Mouse (Mus musculus) heart, embryonic 16.5 days (tissue): ENCODE measurements around the gene Scrn2. TPM values are rescaled to one million over a fixed set of nuclear protein-coding genes. Genes with fewer than 3 reads are reported as not detected.

ENCODE experiments used
- ATAC-seq: fragments of 200-750 bp; cut with Nextera tagmentation; replicated peaks from 2 replicates; pipeline ENCODE4 v1.8.0; 2017; ENCODE audit warnings: moderate number of reproducible peaks; ENCODE audit not compliant: insufficient read depth, low FRiP score; ENCODE audit errors: extremely low read depth
- H3K27ac ChIP-seq: fragments of 300-500 bp; sonication (generic); 2 replicates; pipeline ENCODE4 v1.5.1; 2014; ENCODE audit warnings: mild to moderate bottlenecking, low read length, control low read depth, moderate library complexity
- H3K27me3 ChIP-seq: fragments of 300-500 bp; sonication (generic); 2 replicates; pipeline ENCODE4 v1.6.1; 2014; ENCODE audit warnings: low read length, mixed read lengths; ENCODE audit not compliant: control insufficient read depth, insufficient read depth
- H3K36me3 ChIP-seq: fragments of 300-500 bp; sonication (generic); 2 replicates; pipeline ENCODE4 v1.6.1; 2014; ENCODE audit not compliant: control insufficient read depth, insufficient read depth
- H3K4me1 ChIP-seq: fragments of 300-500 bp; sonication (generic); 2 replicates; pipeline ENCODE4 v1.6.1; 2014; ENCODE audit warnings: low read length, mixed read lengths; ENCODE audit not compliant: control insufficient read depth, insufficient read depth
- H3K4me2 ChIP-seq: fragments of 300-500 bp; sonication (generic); 2 replicates; pipeline ENCODE4 v1.6.1; 2014; ENCODE audit warnings: low read depth, mild to moderate bottlenecking, control low read depth, low read length
- H3K4me3 ChIP-seq: fragments of 300-500 bp; sonication (generic); 2 replicates; pipeline ENCODE4 v1.5.1; 2014; ENCODE audit warnings: mild to moderate bottlenecking, control low read depth, low read length
- H3K9ac ChIP-seq: fragments of 300-500 bp; sonication (generic); 2 replicates; pipeline ENCODE4 v1.6.1; 2014; ENCODE audit warnings: low read length, control low read depth
- H3K9me3 ChIP-seq: fragments of 300-500 bp; sonication (generic); replicated peaks from 2 replicates; pipeline ENCODE4 v1.6.1; 2016; ENCODE audit warnings: low read length; ENCODE audit not compliant: control insufficient read depth
- WGBS: fragments of 180-500 bp; shearing (Covaris S2); extraction: QIAGEN DNeasy Blood & Tissue Kit; methylation state at CpG from one replicate; pipeline ENCODE4 v1.1.7; 2014; 5-methylcytosine and 5-hydroxymethylcytosine counted together
- polyA plus RNA-seq: library from polyadenylated mRNA; unstranded; fragments of >200 nt; fragmentation: Nextera tagmentation; extraction: Ambion mirVana; gene quantifications from 2 replicates; pipeline ENCODE4 v1.2.1, GENCODE M21; 2015

The Scrn2 gene
- polyA plus RNA-seq, 1 experiment from 2014 or later, result 20.4 TPM

- H3K36me3 ChIP-seq, result no peaks in the 10 kb centered on the region
- H3K4me2 ChIP-seq, result no peak overlapping the region
- H3K4me1 ChIP-seq, result peaks cover 4% of the 10 kb centered on the region; the same call in 1 of the 2 replicates
- no peaks in the 10 kb centered on the region for H3K9me3 ChIP-seq
- no peak overlapping the region for H3K4me3 ChIP-seq
- no peak overlapping the region for H3K9ac ChIP-seq
- 33% methylated on average over 8 of the region's 8 CpGs for WGBS
- no peak overlapping the region for H3K27ac ChIP-seq
- no peak; the same call in 1 of the 2 replicates for ATAC-seq
- peaks cover 34% of the 10 kb centered on the region for H3K27me3 ChIP-seq
Measured at GRCm38 (mm10) chr11:96992722-96993311, 36.9 kb upstream of the Scrn2 start.

GRCm38 (mm10) chr11:96995031-96995430, 34.7 kb upstream of the Scrn2 start:
- Histone ChIP-seq H3K27me3 (peaks cover 39% of the 10 kb centered on the region), H3K9ac (no peak overlapping the region), H3K4me2 (no peak overlapping the region), H3K4me1 (peaks cover 3% of the 10 kb centered on the region; the same call in 1 of the 2 replicates), H3K4me3 (no peak overlapping the region), H3K36me3 (no peaks in the 10 kb centered on the region), H3K27ac (no peak overlapping the region), H3K9me3 (no peaks in the 10 kb centered on the region)
- no peak for ATAC-seq
- 34% methylated on average over 5 of the region's 5 CpGs for WGBS

DNA sequence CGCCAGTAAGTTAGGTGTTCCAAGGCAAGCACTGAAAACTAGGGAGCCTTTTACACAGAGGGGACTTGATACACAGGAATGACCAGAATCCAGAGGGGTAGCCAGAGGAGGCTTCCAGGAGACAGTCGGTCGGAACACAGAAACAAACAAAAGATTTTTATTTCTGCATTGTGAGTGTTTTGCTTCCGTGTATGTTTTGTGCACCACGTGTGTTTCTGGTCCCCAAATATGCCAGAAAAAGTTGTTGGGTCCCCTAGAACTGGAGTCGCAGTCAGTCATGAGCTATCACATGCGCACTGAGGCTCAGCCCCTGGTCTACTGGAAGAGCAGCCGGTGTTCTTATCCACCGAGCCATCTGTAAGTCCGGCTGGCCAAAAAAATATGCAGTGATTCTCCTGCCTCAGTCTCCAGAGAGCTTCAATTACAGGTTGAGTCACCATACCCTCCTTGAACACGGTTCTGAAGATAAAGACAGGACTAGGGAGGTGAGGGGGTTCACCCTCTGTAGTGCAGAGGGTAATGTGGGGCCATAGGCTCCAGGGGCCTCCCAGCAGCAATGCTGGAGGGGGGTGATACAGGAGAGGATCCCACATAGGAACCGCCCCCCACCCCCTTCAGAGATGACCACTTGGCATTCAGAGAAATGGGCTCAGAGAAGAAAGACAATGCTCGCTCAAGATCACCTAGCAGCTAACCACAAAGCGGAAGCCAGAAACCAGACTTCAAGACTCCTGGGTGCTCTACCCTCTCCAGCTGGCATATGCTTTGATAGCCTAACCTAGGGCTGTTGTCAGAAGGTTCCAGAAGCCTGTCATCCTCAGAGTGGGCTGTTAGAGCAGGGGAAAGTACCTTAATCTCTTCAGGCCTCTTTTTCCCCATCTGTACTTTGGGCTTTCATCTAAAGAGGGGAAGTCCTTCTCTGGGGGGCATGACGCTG, 33.6 kb upstream of the Scrn2 start:
- Histone ChIP-seq H3K4me3 (no peak overlapping the region), H3K4me2 (no peak overlapping the region), H3K9me3 (no peaks in the 10 kb centered on the region), H3K27me3 (peaks cover 38% of the 10 kb centered on the region), H3K4me1 (peaks cover 3% of the 10 kb centered on the region; the same call in 1 of the 2 replicates), H3K36me3 (no peaks in the 10 kb centered on the region), H3K9ac (no peak overlapping the region), H3K27ac (no peak overlapping the region)
- ATAC-seq, result 0 out of 2 replicates have a peak, but pooled peaks have one; percentile 15
- whole genome bisulfite sequencing, result 65% methylated on average over 15 of the region's 15 CpGs

DNA sequence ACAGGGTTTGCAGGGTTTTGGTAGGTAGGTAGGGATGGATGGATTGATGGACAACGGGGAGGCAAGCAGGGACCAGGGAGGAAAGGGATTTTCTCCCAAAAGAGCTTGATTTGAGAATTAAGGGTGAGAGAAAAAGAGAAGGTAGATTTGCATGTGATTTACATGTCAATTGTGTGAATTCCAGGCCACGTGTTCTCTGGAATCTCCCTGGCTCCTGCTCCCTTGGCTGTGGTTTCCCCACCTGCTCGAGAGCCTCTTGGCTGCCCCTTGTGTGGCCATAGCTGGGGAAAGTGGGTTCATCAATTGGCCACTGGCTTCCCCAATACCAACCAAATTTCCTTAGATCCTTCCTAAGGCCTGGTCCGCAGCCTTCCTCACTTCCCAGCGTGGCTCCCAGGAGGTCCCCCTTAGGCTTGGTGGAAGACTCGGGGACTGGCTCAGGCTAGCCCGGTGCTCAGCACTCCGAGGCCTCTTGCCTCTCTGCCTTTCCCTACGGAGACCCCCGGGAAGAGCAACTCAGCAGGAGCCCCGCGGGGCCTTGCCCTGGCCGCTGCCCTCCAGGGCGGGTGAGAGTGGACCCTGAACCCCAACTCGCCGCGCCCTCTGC, 32.9 kb upstream of the Scrn2 start:
- Histone ChIP-seq H3K9me3 (no peaks in the 10 kb centered on the region), H3K4me2 (peak overlapping the region; percentile 62), H3K4me3 (peak overlapping the region; percentile 41), H3K36me3 (no peaks in the 10 kb centered on the region), H3K4me1 (peaks cover 3% of the 10 kb centered on the region; the same call in 1 of the 2 replicates), H3K27me3 (peaks cover 37% of the 10 kb centered on the region), H3K9ac (peak overlapping the region; percentile 60), H3K27ac (no peak overlapping the region)
- ATAC-seq, result no peak
- 16% methylated on average over 17 of the region's 17 CpGs for WGBS

DNA sequence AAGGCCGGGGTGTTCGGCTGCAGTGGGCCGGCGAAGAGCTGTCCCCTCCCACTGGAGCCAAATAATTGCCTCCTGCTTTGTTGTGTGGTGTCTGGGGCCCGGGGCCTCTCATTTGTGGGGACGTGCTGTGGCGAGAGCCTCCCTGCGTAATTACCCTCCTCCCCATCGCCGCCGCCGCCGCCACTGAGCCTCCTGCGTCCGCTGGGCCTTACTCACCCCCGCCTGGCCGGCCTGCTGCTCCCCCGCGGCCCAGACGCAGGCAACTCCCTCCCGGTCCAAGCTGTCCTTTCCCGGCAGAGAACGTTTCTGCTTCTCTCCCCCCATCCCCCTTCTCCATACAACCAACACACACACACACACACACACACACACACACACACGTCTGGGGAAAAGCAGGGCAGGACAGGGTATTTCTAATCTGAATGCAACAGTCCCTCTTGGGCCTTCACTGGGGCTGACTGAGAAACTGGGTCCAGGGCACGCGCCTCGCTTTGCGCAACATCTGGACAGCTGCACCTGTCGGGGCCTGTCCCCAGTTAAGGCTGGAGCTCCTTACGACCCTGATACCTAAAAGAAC, 32.3 kb upstream of the Scrn2 start:
- peak overlapping the region; percentile 62 for H3K4me2 ChIP-seq
- no peak for ATAC-seq
- peak overlapping the region; percentile 60 for H3K9ac ChIP-seq
- no peaks in the 10 kb centered on the region for H3K9me3 ChIP-seq
- H3K4me3 ChIP-seq, result peak overlapping the region; percentile 41
- H3K27me3 ChIP-seq, result peaks cover 35% of the 10 kb centered on the region
- no peaks in the 10 kb centered on the region for H3K36me3 ChIP-seq
- no peak overlapping the region for H3K27ac ChIP-seq
- peaks cover 3% of the 10 kb centered on the region; the same call in 1 of the 2 replicates for H3K4me1 ChIP-seq
- WGBS, result 7% methylated on average over 30 of the region's 30 CpGs

- H3K9ac ChIP-seq, result no peak overlapping the region
- peaks cover 14% of the 10 kb centered on the region for H3K27me3 ChIP-seq
- no peak for ATAC-seq
- no peaks in the 10 kb centered on the region for H3K9me3 ChIP-seq
- H3K27ac ChIP-seq, result no peak overlapping the region
- WGBS, result 40% methylated on average over 5 of the region's 5 CpGs
- H3K4me1 ChIP-seq, result no peaks in the 10 kb centered on the region
- H3K4me2 ChIP-seq, result no peak overlapping the region
- H3K36me3 ChIP-seq, result no peaks in the 10 kb centered on the region
- no peak overlapping the region for H3K4me3 ChIP-seq
Measured at GRCm38 (mm10) chr11:97003170-97003569, 26.6 kb upstream of the Scrn2 start.

DNA sequence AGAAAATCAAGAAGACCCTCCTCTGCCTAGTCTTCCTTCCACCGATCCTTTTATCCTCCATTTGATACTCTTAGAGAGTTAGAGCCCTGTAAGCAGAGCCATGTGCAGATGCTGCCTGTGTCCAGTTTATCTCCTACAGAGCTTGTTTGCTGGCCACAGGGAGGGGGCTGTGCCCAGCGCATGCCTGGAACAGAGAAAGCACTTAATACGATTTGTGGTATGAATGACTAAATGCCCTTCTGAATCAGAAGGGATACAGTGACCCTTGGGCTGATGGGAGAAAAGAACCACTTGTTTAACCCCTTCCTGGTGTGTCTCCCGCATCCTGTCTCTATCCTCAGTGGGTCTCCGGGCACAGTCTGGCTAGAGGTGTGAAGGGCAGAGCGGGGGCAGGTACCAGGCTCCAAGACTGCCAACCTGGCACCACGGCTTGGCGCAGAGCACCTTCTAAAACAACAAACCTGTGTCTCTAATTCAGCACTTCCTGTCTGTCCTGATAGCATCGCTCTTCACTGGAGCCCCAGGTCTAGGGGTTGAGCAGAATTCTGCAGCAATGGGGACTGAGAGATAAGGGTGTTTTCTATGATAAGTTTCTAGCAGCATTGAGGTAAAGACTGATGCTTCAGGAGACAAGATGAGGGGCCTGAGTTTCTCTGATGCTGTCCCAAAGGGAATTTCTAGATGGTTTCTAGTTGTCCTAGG, 22.5 kb upstream of the Scrn2 start:
- Histone ChIP-seq H3K4me1 (no peaks in the 10 kb centered on the region), H3K4me2 (no peak overlapping the region), H3K9me3 (no peaks in the 10 kb centered on the region), H3K27ac (no peak overlapping the region), H3K27me3 (peaks cover 32% of the 10 kb centered on the region), H3K9ac (no peak overlapping the region), H3K36me3 (no peaks in the 10 kb centered on the region), H3K4me3 (no peak overlapping the region)
- 41% methylated on average over 9 of the region's 9 CpGs for WGBS
- ATAC-seq, result no peak

DNA sequence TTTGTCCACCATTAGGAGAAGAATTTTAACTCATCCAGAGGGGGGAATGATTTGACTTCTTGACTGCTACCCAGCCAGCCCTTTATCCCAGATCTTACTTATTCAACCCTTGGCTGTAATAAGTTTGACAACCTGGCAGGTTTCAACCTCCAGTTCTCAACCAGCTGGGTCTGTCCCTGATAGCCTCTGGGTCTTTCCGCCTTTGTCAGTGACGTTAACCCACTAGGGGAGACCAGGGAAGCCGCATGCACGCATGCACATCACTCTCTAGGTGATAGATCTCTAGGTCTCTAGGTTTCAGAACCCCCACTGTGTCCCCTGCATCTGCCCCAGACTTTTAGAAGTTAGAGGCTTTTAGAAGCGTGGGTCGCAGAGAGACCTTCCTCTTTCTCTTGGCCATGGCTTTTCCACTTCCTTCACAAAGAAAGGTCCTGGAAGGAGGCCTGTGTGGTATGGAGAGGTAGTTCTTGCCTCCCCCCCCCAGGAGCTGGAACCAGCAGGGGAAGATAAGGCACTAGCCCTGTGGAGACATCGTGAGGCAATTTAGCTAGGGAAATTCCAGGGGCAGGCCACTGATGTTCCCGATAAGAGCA, 20.4 kb upstream of the Scrn2 start:
- Histone ChIP-seq H3K9ac (no peak overlapping the region), H3K9me3 (no peaks in the 10 kb centered on the region), H3K4me3 (no peak overlapping the region), H3K27me3 (peaks cover 39% of the 10 kb centered on the region), H3K27ac (no peak overlapping the region), H3K4me2 (no peak overlapping the region), H3K4me1 (no peaks in the 10 kb centered on the region), H3K36me3 (no peaks in the 10 kb centered on the region)
- 34% methylated on average over 8 of the region's 8 CpGs for WGBS
- no peak for ATAC-seq
